Mouse (Mus musculus) frontal cortex, postnatal 36 days (tissue): ENCODE data around the gene Rnf183.

Experiments used
- DNase-seq, 2 experiments: peaks; one replicate each; pipeline ENCODE4 v3.0.0; 2022; ENCODE audit warnings: low spot score in 2 of 2

The Rnf183 gene

DNA sequence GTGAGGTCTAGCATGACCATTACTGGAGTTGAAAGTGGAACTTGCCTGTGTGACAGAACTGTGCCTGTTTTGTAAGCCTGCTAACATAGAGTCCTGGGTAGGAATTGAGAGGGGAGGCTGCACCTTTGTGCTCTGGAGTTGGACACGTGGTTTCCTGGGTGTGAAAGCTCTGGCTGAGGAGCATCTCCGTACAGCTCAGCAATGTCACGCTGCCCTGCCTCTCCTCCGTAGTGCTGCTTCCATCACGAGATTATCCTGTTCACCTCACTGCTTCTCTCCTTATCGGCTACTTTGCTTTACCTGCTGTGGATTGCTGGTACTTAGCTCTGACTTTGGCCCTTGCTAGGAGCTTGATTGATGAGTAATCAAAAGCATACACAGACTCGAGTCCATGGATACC is 51.3 kb downstream of the Rnf183 start:
- no peak for DNase-seq

DNA sequence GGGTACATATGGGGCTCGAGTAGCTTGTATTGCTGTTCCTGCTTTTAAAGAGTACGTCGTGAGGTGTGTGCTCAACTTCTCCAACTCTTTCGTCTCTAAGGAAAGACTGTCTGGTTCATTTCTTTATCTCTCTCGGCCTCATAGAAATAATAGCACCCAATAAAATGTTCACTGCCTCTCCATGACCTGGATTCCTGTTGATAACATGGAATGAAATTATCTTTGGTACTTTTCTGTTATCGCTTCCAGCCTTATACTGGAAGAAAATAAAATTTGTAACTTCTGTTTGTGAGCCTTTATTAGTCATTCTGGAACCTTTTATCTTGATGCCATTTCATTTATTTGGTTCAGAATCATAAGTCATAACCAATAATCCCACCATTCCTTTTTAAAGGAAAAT is 51.8 kb downstream of the Rnf183 start:
- DNase-seq: no peak

DNA sequence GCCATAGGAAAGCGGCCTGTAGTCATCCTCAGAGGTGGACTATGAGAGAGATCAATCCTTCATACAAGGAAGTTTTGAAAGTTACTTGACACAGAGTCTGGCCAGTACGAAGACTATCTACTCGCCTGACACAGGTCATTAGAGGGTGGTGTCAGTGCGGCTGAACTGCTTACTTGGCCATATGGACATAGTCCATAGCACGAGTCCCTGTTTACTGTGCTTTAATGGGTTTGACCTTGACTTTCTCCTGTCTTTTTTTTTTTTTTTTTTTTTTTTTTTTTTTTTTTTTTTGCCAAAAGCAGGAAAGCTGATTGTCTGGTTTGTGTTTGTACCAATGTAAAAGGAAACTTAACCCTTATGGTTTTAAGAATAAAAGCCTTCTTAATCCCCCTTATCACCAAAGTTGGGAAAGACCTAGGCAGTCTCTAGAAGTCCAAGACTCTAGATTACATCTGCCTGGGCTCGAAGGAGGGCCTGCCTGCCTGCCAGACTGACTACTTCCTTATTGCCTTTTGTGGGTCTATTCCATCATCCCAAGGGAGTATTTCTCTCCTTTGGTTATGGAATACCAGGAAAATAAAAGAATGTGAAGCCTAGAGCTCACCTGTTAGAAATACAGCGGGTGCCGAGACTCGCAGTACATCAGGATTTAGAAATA is 55.2 kb downstream of the Rnf183 start:
- no peak for DNase-seq
